Mouse (Mus musculus) lung, adult 2 months (tissue): Measurements from ENCODE around the gene Capns1.
A peak's percentile ranks its signal among the peaks of the same experiment; 100 is the strongest.

Experiments
- CTCF ChIP-seq: fragments of 200-500 bp; IDR thresholded peaks from 2 replicates; pipeline ENCODE4 v1.5.1; 2011; ENCODE audit warnings: mild to moderate bottlenecking, low read length, control low read depth; ENCODE audit not compliant: insufficient read depth
- POLR2A ChIP-seq: fragments of 200-500 bp; IDR thresholded peaks from 2 replicates; pipeline ENCODE4 v1.6.1; 2011; ENCODE audit warnings: low read depth, mild to moderate bottlenecking, control low read depth, low read length, borderline replicate concordance; ENCODE audit errors: extremely low read depth

DNA sequence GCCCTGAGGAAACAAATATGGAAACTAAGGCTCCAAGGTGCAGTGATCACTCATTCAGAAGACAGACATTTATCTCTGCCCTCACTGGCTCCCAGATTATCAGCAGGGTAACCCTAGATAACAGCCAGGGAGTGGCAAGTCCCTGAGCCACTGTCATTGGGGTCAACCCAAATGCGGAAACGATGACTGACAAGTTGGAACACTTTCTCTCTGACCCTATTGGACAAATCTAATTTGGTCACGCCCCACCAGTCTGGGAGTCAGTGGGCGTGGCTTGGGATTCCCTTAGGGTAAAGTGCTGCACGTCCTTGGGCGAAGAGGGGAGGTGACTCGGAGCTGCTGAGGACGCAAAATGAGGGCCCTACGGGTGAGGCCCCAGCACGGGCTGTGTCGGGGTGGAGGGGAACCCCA is 14.7 kb downstream of the Capns1 start, which contains the start of gene Cox7a1:
- peak; percentile 41; the same call in 1 of the 2 replicates for TF ChIP-seq POLR2A
- no peak for TF ChIP-seq CTCF
